Mouse (Mus musculus): Measurements from ENCODE around the gene Ergic2. TPM values are rescaled to one million over a fixed set of nuclear protein-coding genes. Genes with fewer than 3 reads are reported as not detected.

The Ergic2 gene
- total and polyA plus RNA-seq, 2 experiments from 2014 or later: 57.9 to 132 TPM

DNA sequence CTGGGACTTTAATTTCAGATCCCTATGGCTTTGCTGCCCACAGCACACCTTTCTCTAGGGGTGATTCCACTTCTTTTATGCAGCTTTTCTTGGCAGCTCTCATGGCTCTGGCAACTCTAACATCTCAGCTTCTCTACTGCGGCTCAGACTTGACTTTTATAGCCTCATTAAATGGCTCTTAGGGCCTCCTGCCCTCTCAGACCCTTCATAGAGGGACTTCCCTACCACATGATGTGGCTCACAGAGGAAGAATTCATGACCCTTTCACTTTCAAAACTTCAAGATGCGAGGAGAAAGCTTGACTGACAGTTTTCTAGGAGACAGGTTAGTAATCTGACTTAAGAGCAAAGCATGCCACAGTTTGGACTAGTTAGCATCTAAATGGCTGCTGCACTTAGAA, 10.5 kb upstream of the Ergic2 start:
- no peak for ATAC-seq (ENCODE audit: insufficient read depth, low read depth)
- Histone ChIP-seq H3K4me3 (ENCODE audit: low read depth, low read length) (no peak overlapping the region), H3K27ac (ENCODE audit: low read depth) (no peak overlapping the region), H3K27me3 (ENCODE audit: control insufficient read depth, insufficient read depth, low read length) (no peaks in the 10 kb centered on the region), H3K36me3 (replicated peaks; ENCODE audit: control insufficient read depth, insufficient read depth, low read length) (no peaks in the 10 kb centered on the region), H3K4me2 (ENCODE audit: low read depth, low read length) (no peak overlapping the region), H3K9me3 (replicated peaks; ENCODE audit: control insufficient read depth, low read length) (no peaks in the 10 kb centered on the region), H3K9ac (replicated peaks; ENCODE audit: low read depth, low read length) (no peak overlapping the region), H3K4me1 (ENCODE audit: control insufficient read depth, insufficient read depth) (no peaks in the 10 kb centered on the region)
- WGBS: 69% methylated on average over 2 of the region's 2 CpGs
- DNase-seq (ENCODE audit: low spot score): no peak
- no peak for TF ChIP-seq EP300 (IDR thresholded peaks at IDR 0.05; ENCODE audit: low read depth)
- TF ChIP-seq CTCF (IDR thresholded peaks at IDR 0.05; ENCODE audit: low read depth): no peak

DNA sequence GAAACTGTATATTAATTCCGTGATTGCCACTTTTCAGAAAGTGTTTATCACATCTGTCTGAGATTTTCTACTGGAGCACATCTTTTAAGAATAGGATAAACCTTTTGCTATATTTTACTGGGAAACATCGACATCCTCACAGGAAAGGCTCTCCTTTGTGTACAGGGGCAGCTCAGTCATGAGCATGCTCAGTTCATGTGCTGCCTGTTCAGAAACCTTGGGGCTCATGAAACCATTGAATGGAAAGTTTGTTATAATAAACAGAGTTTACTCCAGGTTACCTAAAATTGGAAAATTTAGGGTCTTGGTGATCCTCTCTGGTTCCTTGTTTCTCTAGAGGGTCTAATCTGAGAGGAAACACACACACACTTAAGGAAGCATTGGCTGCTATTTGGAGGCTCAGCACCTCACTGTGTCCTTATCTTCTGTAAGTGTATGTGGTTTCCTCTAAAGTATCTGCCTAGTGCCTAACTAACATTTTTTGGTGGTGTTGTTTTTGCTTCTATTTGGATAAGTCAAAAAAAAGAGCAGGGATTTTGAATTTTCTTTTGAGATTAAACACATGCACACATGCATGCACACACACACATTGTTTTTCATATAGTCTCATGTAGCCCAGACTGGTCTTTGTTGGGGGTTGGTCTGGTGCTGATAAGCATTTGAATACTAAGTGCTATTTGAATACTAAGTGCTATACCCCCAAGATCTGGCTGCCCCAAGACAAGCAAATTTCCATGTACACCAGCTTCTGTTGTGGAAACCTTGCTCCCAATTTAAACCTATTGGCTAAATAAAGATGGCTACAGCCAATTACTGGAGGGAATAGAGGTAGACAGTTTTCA, 6.3 kb upstream of the Ergic2 start:
- H3K36me3 ChIP-seq (replicated peaks; ENCODE audit: control insufficient read depth, insufficient read depth, low read length): no peaks in the 10 kb centered on the region
- H3K9ac ChIP-seq (replicated peaks; ENCODE audit: low read depth, low read length): no peak overlapping the region
- ATAC-seq (ENCODE audit: insufficient read depth, low read depth) (no peak), DNase-seq (ENCODE audit: low spot score) (no peak)
- no peak overlapping the region for H3K27ac ChIP-seq (ENCODE audit: low read depth)
- 74% methylated on average over 2 of the region's 2 CpGs for WGBS
- H3K27me3 ChIP-seq (ENCODE audit: control insufficient read depth, insufficient read depth, low read length): no peaks in the 10 kb centered on the region
- no peak overlapping the region for H3K4me2 ChIP-seq (ENCODE audit: low read depth, low read length)
- TF ChIP-seq EP300 (IDR thresholded peaks at IDR 0.05; ENCODE audit: low read depth) (no peak), CTCF (IDR thresholded peaks at IDR 0.05; ENCODE audit: low read depth) (no peak)
- no peaks in the 10 kb centered on the region for H3K9me3 ChIP-seq (replicated peaks; ENCODE audit: control insufficient read depth, low read length)
- no peak overlapping the region for H3K4me3 ChIP-seq (ENCODE audit: low read depth, low read length)
- no peaks in the 10 kb centered on the region for H3K4me1 ChIP-seq (ENCODE audit: control insufficient read depth, insufficient read depth)

DNA sequence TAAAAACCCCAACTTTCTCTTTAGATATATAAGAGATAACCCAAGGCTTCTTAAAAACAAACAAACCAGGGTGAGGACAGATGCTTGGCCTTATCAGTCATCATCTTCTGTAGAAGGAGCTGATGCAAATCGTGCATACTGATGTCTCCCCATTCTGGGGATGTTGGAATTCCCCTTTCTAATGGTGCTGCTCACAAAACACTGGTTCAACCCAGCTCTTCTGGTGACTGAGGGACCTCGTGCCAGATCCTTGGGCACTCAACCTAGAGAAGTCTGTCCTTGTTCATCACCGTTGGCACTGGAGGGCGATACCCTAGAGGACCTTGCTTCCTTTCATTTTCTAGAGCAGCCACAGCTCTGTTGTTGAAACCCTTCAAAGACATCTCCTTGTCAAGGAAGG, 4.6 kb upstream of the Ergic2 start:
- peaks cover 7% of the 10 kb centered on the region for H3K4me1 ChIP-seq (ENCODE audit: control insufficient read depth, insufficient read depth)
- H3K27me3 ChIP-seq (ENCODE audit: control insufficient read depth, insufficient read depth, low read length): no peaks in the 10 kb centered on the region
- H3K9me3 ChIP-seq (replicated peaks; ENCODE audit: control insufficient read depth, low read length): no peaks in the 10 kb centered on the region
- H3K27ac ChIP-seq (ENCODE audit: low read depth): no peak overlapping the region
- H3K4me3 ChIP-seq (ENCODE audit: low read depth, low read length): no peak overlapping the region
- H3K36me3 ChIP-seq (replicated peaks; ENCODE audit: control insufficient read depth, insufficient read depth, low read length): no peaks in the 10 kb centered on the region
- H3K9ac ChIP-seq (replicated peaks; ENCODE audit: low read depth, low read length): no peak overlapping the region
- ATAC-seq (ENCODE audit: insufficient read depth, low read depth) (no peak), DNase-seq (ENCODE audit: low spot score) (no peak)
- no peak for TF ChIP-seq CTCF (IDR thresholded peaks at IDR 0.05; ENCODE audit: low read depth)
- TF ChIP-seq EP300 (IDR thresholded peaks at IDR 0.05; ENCODE audit: low read depth): no peak
- 90% methylated on average over 4 of the region's 4 CpGs for WGBS
- no peak overlapping the region for H3K4me2 ChIP-seq (ENCODE audit: low read depth, low read length)

DNA sequence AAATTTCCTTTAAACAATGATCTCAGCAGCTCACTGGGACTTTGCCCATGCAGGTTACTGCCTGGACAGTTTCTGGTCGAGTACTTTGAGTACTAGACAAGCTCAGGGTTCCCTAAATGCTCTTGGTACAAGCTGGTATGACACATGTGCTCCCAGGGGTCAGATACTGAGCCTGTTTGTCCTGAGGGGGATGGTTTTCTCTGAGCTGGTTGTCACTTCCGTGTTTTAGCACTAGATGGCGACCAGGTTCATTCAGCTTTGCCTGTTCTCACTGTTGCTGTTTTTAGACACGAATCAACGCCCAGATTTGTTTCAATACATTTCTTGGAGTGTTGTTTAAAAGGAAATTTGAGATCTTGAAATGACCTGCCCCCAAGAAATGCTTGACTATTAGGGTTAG, 2.6 kb upstream of the Ergic2 start:
- 2% methylated on average over 5 of the region's 5 CpGs for WGBS

DNA sequence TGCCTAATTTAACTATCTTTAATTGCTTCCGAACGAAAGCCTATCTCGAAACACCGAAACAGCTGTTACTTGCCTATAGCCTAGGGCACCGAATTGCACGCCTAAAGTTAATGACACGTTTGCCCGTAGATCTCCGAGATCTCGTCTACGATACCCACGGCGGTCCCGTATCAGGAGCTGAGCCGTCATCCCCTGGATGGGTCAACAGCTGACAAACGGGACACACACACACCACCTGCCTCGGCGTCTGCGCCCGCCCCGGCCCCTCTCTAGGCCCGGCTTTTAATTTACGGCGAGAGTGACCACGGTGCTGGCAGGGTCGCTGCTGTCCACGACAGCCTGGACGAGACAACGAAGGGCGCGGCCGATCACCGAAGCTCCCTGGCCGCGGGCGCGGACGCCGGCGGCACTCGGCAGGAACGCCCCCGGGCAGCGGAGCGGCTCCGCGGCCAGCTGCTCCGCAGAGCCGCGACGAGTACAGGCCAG, 740 bp downstream of the Ergic2 start:
- no peaks in the 10 kb centered on the region for H3K9me3 ChIP-seq (replicated peaks; ENCODE audit: control insufficient read depth, low read length)
- no peaks in the 10 kb centered on the region for H3K27me3 ChIP-seq (ENCODE audit: control insufficient read depth, insufficient read depth, low read length)
- peak overlapping the region; percentile 77 for H3K4me2 ChIP-seq (ENCODE audit: low read depth, low read length)
- peak overlapping the region; percentile 93 for H3K4me3 ChIP-seq (ENCODE audit: low read depth, low read length)
- DNase-seq (ENCODE audit: low spot score) (no peak), ATAC-seq (ENCODE audit: insufficient read depth, low read depth) (peak; percentile 27)
- peaks cover 7% of the 10 kb centered on the region for H3K4me1 ChIP-seq (ENCODE audit: control insufficient read depth, insufficient read depth)
- H3K9ac ChIP-seq (replicated peaks; ENCODE audit: low read depth, low read length): peak overlapping the region; percentile 96
- H3K36me3 ChIP-seq (replicated peaks; ENCODE audit: control insufficient read depth, insufficient read depth, low read length): peaks cover under 1% of the 10 kb centered on the region; the same call in 1 of the 2 replicates
- WGBS: 1% methylated on average over 51 of the region's 51 CpGs
- H3K27ac ChIP-seq (ENCODE audit: low read depth): peak overlapping the region; percentile 86
- TF ChIP-seq EP300 (IDR thresholded peaks at IDR 0.05; ENCODE audit: low read depth) (no peak), CTCF (IDR thresholded peaks at IDR 0.05; ENCODE audit: low read depth) (no peak)

More for the DNA sequence above, 2.6 kb upstream of the Ergic2 start:
- ATAC-seq (ENCODE audit: insufficient read depth, low read depth) (no peak), DNase-seq (ENCODE audit: low spot score) (peak; percentile 75)
- TF ChIP-seq EP300 (IDR thresholded peaks at IDR 0.05; ENCODE audit: low read depth) (no peak), CTCF (IDR thresholded peaks at IDR 0.05; ENCODE audit: low read depth) (peak; percentile 71)
- Histone ChIP-seq H3K36me3 (replicated peaks; ENCODE audit: control insufficient read depth, insufficient read depth, low read length) (no peaks in the 10 kb centered on the region), H3K27me3 (ENCODE audit: control insufficient read depth, insufficient read depth, low read length) (no peaks in the 10 kb centered on the region), H3K4me2 (ENCODE audit: low read depth, low read length) (no peak overlapping the region), H3K4me1 (ENCODE audit: control insufficient read depth, insufficient read depth) (peaks cover 7% of the 10 kb centered on the region), H3K9me3 (replicated peaks; ENCODE audit: control insufficient read depth, low read length) (no peaks in the 10 kb centered on the region), H3K4me3 (ENCODE audit: low read depth, low read length) (no peak overlapping the region), H3K9ac (replicated peaks; ENCODE audit: low read depth, low read length) (no peak overlapping the region), H3K27ac (ENCODE audit: low read depth) (no peak overlapping the region)
